Mouse (Mus musculus): ENCODE results near the gene Zeb2.

The Zeb2 gene

GRCm38 (mm10) chr2:45062136-45062535, 55.1 kb downstream of the Zeb2 start:
- no peak for DNase-seq (ENCODE audit: low spot score in 2 of 2)

- DNase-seq (ENCODE audit: low spot score in 2 of 2), result no peak
Measured at GRCm38 (mm10) chr2:45060768-45061167, 56.4 kb downstream of the Zeb2 start.

- DNase-seq (ENCODE audit: low spot score in 2 of 2), result no peak
Measured at GRCm38 (mm10) chr2:45060202-45060601, 57.0 kb downstream of the Zeb2 start.

GRCm38 (mm10) chr2:45059599-45059998, 57.6 kb downstream of the Zeb2 start:
- no peak for DNase-seq (ENCODE audit: low spot score in 2 of 2)

GRCm38 (mm10) chr2:45059010-45059409, 58.2 kb downstream of the Zeb2 start:
- DNase-seq (ENCODE audit: low spot score in 2 of 2), result no peak

GRCm38 (mm10) chr2:45058183-45058582, 59.0 kb downstream of the Zeb2 start:
- DNase-seq (ENCODE audit: low spot score in 2 of 2), result no peak

- DNase-seq (ENCODE audit: low spot score in 2 of 2), result no peak
Measured at GRCm38 (mm10) chr2:45056856-45057562, 60.2 kb downstream of the Zeb2 start.

- no peak for DNase-seq (ENCODE audit: low spot score in 2 of 2)
Measured at GRCm38 (mm10) chr2:45055926-45056325, 61.3 kb downstream of the Zeb2 start.

- no peak for DNase-seq (ENCODE audit: low spot score in 2 of 2)
Measured at GRCm38 (mm10) chr2:45055034-45055615, 62.1 kb downstream of the Zeb2 start.

GRCm38 (mm10) chr2:45054070-45055025, 62.8 kb downstream of the Zeb2 start:
- no peak for DNase-seq (ENCODE audit: low spot score in 2 of 2)

GRCm38 (mm10) chr2:45052587-45052986, 64.6 kb downstream of the Zeb2 start:
- DNase-seq (ENCODE audit: low spot score in 2 of 2), result no peak

- no peak for DNase-seq (ENCODE audit: low spot score in 2 of 2)
Measured at GRCm38 (mm10) chr2:45051321-45051720, 65.9 kb downstream of the Zeb2 start.

- DNase-seq (ENCODE audit: low spot score in 2 of 2), result no peak
Measured at GRCm38 (mm10) chr2:45049923-45050322, 67.3 kb downstream of the Zeb2 start.

GRCm38 (mm10) chr2:45049279-45049678, 67.9 kb downstream of the Zeb2 start:
- DNase-seq (ENCODE audit: low spot score in 2 of 2), result no peak

- DNase-seq (ENCODE audit: low spot score in 2 of 2), result no peak
Measured at GRCm38 (mm10) chr2:45040706-45041312, 76.4 kb downstream of the Zeb2 start.

GRCm38 (mm10) chr2:45039503-45039902, 77.7 kb downstream of the Zeb2 start:
- no peak for DNase-seq (ENCODE audit: low spot score in 2 of 2)

- DNase-seq (ENCODE audit: low spot score in 2 of 2), result no peak
Measured at GRCm38 (mm10) chr2:45028091-45028638, 89.0 kb downstream of the Zeb2 start.

GRCm38 (mm10) chr2:45017186-45017800, 99.9 kb downstream of the Zeb2 start:
- DNase-seq (ENCODE audit: low spot score in 2 of 2), result peak in 1 of 2 experiments; percentile 24

- no peak for DNase-seq (ENCODE audit: low spot score in 2 of 2)
Measured at GRCm38 (mm10) chr2:45013325-45013724, 103.9 kb downstream of the Zeb2 start.

- DNase-seq (ENCODE audit: low spot score in 2 of 2), result no peak
Measured at GRCm38 (mm10) chr2:45012676-45013075, 104.5 kb downstream of the Zeb2 start.

- DNase-seq (ENCODE audit: low spot score in 2 of 2), result no peak
Measured at GRCm38 (mm10) chr2:45010701-45011100, 106.5 kb downstream of the Zeb2 start.

Measured in natural killer cell, adult 2 months (primary cell).